Mouse (Mus musculus): ENCODE results near the gene Sec14l1. TPM values are rescaled to one million over a fixed set of nuclear protein-coding genes. Genes with fewer than 3 reads are reported as not detected.

Sec14l1 gene
- polyA plus RNA-seq, 1 experiment = 133 TPM

DNA sequence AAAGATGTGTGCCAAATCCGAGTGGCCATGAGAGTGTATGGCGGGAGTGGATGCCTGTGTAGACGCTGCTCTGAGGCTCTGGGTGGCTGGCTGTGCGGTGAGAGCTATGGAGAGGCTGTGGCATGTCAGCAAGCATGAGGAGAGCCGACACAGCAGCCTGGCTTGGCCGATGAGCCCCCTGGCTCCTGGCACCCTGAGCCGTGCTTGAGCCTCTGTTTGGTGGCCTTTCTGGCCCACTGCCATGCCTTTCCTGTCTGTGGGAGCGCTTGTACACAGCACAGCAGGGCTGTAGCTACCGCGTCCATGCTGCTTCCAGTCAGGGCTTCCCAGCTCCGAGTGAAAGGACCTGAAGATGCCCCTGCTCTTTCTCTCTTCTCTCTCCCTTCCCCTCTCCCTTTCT lies 43.4 kb downstream of the Sec14l1 start:
- TF ChIP-seq CTCF (IDR thresholded peaks at IDR 0.05; ENCODE audit: control insufficient read depth, insufficient read depth, insufficient replicate concordance, low read depth, low read length) (no peak), POLR2A (IDR thresholded peaks at IDR 0.05; ENCODE audit: control insufficient read depth, low read depth, low read length) (no peak)
- Histone ChIP-seq H3K27ac (ENCODE audit: control insufficient read depth, insufficient read depth, low read depth, low read length) (no peak overlapping the region), H3K4me3 (ENCODE audit: control insufficient read depth, low read depth, low read length) (no peak overlapping the region), H3K4me1 (ENCODE audit: control insufficient read depth, insufficient read depth, low read length) (peaks cover 2% of the 10 kb centered on the region; the same call in 1 of the 2 replicates), H3K27me3 (ENCODE audit: control insufficient read depth, insufficient read depth, low read length) (no peaks in the 10 kb centered on the region), H3K36me3 (ENCODE audit: control insufficient read depth, insufficient read depth, low read length) (no peaks in the 10 kb centered on the region)

DNA sequence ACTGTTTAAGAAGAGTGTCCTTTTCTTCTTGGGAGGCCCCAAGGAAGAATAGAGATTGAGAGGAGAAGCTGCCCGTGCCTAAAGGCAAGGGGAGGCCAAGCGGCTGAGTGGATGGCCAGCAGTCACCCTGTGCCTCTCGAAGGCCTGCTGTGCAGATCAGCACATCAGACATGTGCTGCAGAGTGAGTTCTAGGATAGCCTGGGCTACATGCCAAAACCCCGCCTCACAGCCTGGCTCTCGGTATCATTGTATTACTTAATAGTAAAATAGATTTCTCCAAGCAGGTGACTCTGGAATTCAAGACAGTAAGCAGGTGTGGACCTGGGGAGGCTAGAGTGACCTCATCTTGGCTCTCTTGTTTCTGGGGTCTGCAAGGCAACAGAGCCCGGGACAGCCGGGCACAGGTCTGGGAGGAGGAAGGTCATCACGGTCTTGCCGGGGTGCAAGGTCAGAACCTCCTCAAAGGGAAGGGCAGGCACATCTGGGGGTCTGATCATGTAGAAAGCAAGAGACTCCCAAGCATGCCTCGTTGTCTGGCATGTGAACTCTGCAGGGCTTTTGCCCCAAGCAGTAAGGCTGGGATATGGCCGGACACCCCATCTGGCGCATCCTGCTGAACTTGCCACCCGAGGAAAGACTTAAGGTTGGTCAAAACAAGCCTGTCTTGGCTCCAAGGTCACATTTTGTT lies 44.4 kb downstream of the Sec14l1 start:
- H3K36me3 ChIP-seq (ENCODE audit: control insufficient read depth, insufficient read depth, low read length) = no peaks in the 10 kb centered on the region
- no peak overlapping the region for H3K27ac ChIP-seq (ENCODE audit: control insufficient read depth, insufficient read depth, low read depth, low read length)
- TF ChIP-seq POLR2A (IDR thresholded peaks at IDR 0.05; ENCODE audit: control insufficient read depth, low read depth, low read length) = no peak
- TF ChIP-seq CTCF (IDR thresholded peaks at IDR 0.05; ENCODE audit: control insufficient read depth, insufficient read depth, insufficient replicate concordance, low read depth, low read length) = no peak
- H3K4me3 ChIP-seq (ENCODE audit: control insufficient read depth, low read depth, low read length) = no peak overlapping the region
- peaks cover 2% of the 10 kb centered on the region; the same call in 1 of the 2 replicates for H3K4me1 ChIP-seq (ENCODE audit: control insufficient read depth, insufficient read depth, low read length)
- no peaks in the 10 kb centered on the region for H3K27me3 ChIP-seq (ENCODE audit: control insufficient read depth, insufficient read depth, low read length)

DNA sequence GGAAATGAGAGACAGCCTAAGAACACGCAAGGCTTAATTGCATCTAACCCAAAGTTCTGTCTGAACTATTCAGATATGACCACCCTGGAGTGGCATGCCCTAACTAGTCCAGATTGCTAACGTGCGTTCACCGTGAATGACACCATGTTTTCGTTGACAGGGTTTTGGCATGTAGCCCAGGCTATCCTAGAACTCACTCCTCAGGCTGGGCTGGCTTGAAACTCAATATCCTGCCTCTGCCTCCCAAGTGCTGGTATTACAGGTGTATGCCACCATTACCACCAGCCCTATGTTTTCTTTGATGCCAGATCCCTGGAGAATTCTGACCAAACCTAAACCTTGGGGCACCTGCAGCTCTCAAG lies 45.0 kb downstream of the Sec14l1 start:
- Histone ChIP-seq H3K4me3 (ENCODE audit: control insufficient read depth, low read depth, low read length) (no peak overlapping the region), H3K4me1 (ENCODE audit: control insufficient read depth, insufficient read depth, low read length) (peaks cover 2% of the 10 kb centered on the region; the same call in 1 of the 2 replicates), H3K27me3 (ENCODE audit: control insufficient read depth, insufficient read depth, low read length) (no peaks in the 10 kb centered on the region), H3K36me3 (ENCODE audit: control insufficient read depth, insufficient read depth, low read length) (no peaks in the 10 kb centered on the region), H3K27ac (ENCODE audit: control insufficient read depth, insufficient read depth, low read depth, low read length) (no peak overlapping the region)
- TF ChIP-seq CTCF (IDR thresholded peaks at IDR 0.05; ENCODE audit: control insufficient read depth, insufficient read depth, insufficient replicate concordance, low read depth, low read length) (no peak), POLR2A (IDR thresholded peaks at IDR 0.05; ENCODE audit: control insufficient read depth, low read depth, low read length) (no peak)

DNA sequence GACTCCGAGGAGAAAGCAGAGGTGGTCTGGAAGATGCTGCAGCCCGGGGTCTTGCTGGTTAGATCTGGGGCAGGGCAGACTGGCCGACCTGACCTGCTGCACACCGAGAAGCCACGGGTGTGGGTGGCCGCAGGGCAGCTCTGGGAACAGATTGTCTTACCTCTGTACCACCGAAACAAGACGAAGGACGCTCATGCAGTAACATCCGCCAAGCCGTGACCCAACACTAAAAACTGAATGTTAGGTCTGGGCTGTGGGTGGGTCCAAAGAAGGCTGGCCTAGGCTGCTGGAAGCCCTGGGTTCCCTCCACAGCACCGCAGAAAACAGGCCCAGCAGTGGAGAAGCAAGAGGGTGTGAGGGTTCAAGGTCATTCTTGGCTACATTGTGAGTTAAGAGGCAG lies 45.8 kb downstream of the Sec14l1 start:
- Histone ChIP-seq H3K36me3 (ENCODE audit: control insufficient read depth, insufficient read depth, low read length) (no peaks in the 10 kb centered on the region), H3K27ac (ENCODE audit: control insufficient read depth, insufficient read depth, low read depth, low read length) (no peak overlapping the region), H3K27me3 (ENCODE audit: control insufficient read depth, insufficient read depth, low read length) (no peaks in the 10 kb centered on the region), H3K4me1 (ENCODE audit: control insufficient read depth, insufficient read depth, low read length) (peaks cover 2% of the 10 kb centered on the region; the same call in 1 of the 2 replicates), H3K4me3 (ENCODE audit: control insufficient read depth, low read depth, low read length) (no peak overlapping the region)
- TF ChIP-seq CTCF (IDR thresholded peaks at IDR 0.05; ENCODE audit: control insufficient read depth, insufficient read depth, insufficient replicate concordance, low read depth, low read length) (no peak), POLR2A (IDR thresholded peaks at IDR 0.05; ENCODE audit: control insufficient read depth, low read depth, low read length) (no peak)

DNA sequence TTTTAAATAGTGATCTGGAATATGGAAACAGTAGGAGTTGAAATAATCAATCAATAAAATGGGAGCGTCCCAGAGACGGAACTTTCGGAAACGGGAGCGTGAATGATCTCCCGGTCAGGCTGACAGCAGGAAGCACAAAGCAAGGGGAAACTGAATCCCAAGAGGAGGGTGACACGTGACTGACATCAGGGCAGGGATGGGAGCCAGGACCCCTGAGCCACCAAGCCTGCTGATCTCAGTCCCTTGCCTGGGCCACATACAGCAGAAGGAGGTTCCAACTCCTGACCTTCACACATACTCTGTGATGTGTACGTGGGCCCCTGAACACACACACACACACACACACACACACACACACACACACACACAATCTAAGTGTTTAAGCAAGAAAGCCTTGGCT lies 46.6 kb downstream of the Sec14l1 start:
- no peak for TF ChIP-seq POLR2A (IDR thresholded peaks at IDR 0.05; ENCODE audit: control insufficient read depth, low read depth, low read length)
- TF ChIP-seq CTCF (IDR thresholded peaks at IDR 0.05; ENCODE audit: control insufficient read depth, insufficient read depth, insufficient replicate concordance, low read depth, low read length) = no peak
- no peak overlapping the region for H3K27ac ChIP-seq (ENCODE audit: control insufficient read depth, insufficient read depth, low read depth, low read length)
- no peaks in the 10 kb centered on the region for H3K27me3 ChIP-seq (ENCODE audit: control insufficient read depth, insufficient read depth, low read length)
- no peak overlapping the region for H3K4me3 ChIP-seq (ENCODE audit: control insufficient read depth, low read depth, low read length)
- peaks cover 2% of the 10 kb centered on the region; the same call in 1 of the 2 replicates for H3K4me1 ChIP-seq (ENCODE audit: control insufficient read depth, insufficient read depth, low read length)
- H3K36me3 ChIP-seq (ENCODE audit: control insufficient read depth, insufficient read depth, low read length) = no peaks in the 10 kb centered on the region

DNA sequence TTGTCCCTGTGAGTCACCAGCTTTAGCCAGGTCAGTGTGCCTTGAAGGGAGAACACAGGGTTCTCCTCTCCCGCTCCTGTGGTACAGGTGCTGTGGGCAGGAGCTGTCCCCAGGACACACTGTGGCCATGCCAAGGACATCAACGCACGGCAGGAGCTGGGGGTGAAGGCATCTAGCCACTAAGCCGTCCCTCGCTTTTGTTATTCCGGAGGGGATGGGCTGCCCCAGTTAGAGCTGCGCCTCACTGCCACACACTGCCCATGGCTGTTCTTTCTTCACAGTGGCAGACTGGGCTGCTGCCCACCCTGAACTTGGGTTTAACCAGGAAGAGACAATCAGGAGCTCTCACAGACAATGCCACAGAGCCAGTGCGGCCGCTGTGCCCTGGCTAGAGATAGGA lies 48.1 kb downstream of the Sec14l1 start:
- TF ChIP-seq CTCF (IDR thresholded peaks at IDR 0.05; ENCODE audit: control insufficient read depth, insufficient read depth, insufficient replicate concordance, low read depth, low read length) (no peak), POLR2A (IDR thresholded peaks at IDR 0.05; ENCODE audit: control insufficient read depth, low read depth, low read length) (no peak)
- Histone ChIP-seq H3K36me3 (ENCODE audit: control insufficient read depth, insufficient read depth, low read length) (no peaks in the 10 kb centered on the region), H3K27me3 (ENCODE audit: control insufficient read depth, insufficient read depth, low read length) (no peaks in the 10 kb centered on the region), H3K4me1 (ENCODE audit: control insufficient read depth, insufficient read depth, low read length) (no peaks in the 10 kb centered on the region), H3K27ac (ENCODE audit: control insufficient read depth, insufficient read depth, low read depth, low read length) (no peak overlapping the region), H3K4me3 (ENCODE audit: control insufficient read depth, low read depth, low read length) (no peak overlapping the region)

DNA sequence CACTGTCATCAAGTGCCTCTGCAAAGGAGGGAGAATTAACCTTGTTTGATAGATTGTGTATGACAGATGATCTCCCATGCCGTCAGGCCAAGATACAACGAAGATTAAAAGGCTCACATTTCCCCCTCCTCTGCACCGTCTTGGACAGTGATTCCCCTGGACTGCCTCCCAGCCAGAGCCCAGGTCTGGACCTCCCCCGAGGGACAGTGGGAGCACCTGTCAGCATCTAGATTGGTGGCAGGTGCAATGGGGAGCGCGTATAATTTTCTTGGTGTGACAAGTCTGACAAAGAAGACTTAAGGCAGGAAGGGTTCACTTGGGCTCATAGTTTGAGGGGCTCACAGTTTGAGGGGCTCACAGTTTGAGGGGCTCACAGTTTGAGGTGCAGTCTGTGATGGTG lies 48.8 kb downstream of the Sec14l1 start:
- Histone ChIP-seq H3K36me3 (ENCODE audit: control insufficient read depth, insufficient read depth, low read length) (no peaks in the 10 kb centered on the region), H3K27me3 (ENCODE audit: control insufficient read depth, insufficient read depth, low read length) (no peaks in the 10 kb centered on the region), H3K4me3 (ENCODE audit: control insufficient read depth, low read depth, low read length) (no peak overlapping the region), H3K4me1 (ENCODE audit: control insufficient read depth, insufficient read depth, low read length) (peaks cover 1% of the 10 kb centered on the region; the same call in 1 of the 2 replicates), H3K27ac (ENCODE audit: control insufficient read depth, insufficient read depth, low read depth, low read length) (no peak overlapping the region)
- TF ChIP-seq POLR2A (IDR thresholded peaks at IDR 0.05; ENCODE audit: control insufficient read depth, low read depth, low read length) = no peak

All from testis, adult 2 months (tissue).